Mouse (Mus musculus): ENCODE measurements around the gene Prkcb. TPM values are rescaled to one million over a fixed set of nuclear protein-coding genes. Genes with fewer than 3 reads are reported as not detected.

Prkcb gene
- polyA plus RNA-seq, 1 experiment from 2014 or later, result 139 TPM

GRCm38 (mm10) chr7:122476697-122477096 lies 188.1 kb downstream of the Prkcb start:
- Histone ChIP-seq H3K4me1 (ENCODE audit: control insufficient read depth, insufficient read depth, low read depth, low read length) (peaks cover 12% of the 10 kb centered on the region), H3K27ac (ENCODE audit: low read depth, low read length) (no peak overlapping the region), H3K4me2 (ENCODE audit: low read length) (no peak overlapping the region), H3K4me3 (ENCODE audit: low read length) (no peak overlapping the region), H3K9me3 (ENCODE audit: control insufficient read depth, low read length) (peaks cover 4% of the 10 kb centered on the region), H3K9ac (ENCODE audit: low read depth, low read length) (no peak overlapping the region), H3K36me3 (ENCODE audit: control insufficient read depth, insufficient read depth, low read length) (no peaks in the 10 kb centered on the region), H3K27me3 (replicated peaks; ENCODE audit: control insufficient read depth, insufficient read depth, low read length) (no peaks in the 10 kb centered on the region)
- 54% methylated on average over 6 of the region's 6 CpGs for WGBS
- 0 out of 2 replicates have a peak, but pooled peaks have one; percentile 13 for ATAC-seq

GRCm38 (mm10) chr7:122477118-122477517 lies 188.6 kb downstream of the Prkcb start:
- H3K9me3 ChIP-seq (ENCODE audit: control insufficient read depth, low read length), result peaks cover 4% of the 10 kb centered on the region
- no peaks in the 10 kb centered on the region for H3K36me3 ChIP-seq (ENCODE audit: control insufficient read depth, insufficient read depth, low read length)
- no peak overlapping the region for H3K4me2 ChIP-seq (ENCODE audit: low read length)
- H3K27ac ChIP-seq (ENCODE audit: low read depth, low read length), result 0 out of 2 replicates have a peak overlapping the region, but pooled peaks have one; percentile 12
- H3K4me3 ChIP-seq (ENCODE audit: low read length), result no peak overlapping the region
- peak; percentile 14; the same call in 1 of the 2 replicates for ATAC-seq
- peaks cover 12% of the 10 kb centered on the region for H3K4me1 ChIP-seq (ENCODE audit: control insufficient read depth, insufficient read depth, low read depth, low read length)
- H3K9ac ChIP-seq (ENCODE audit: low read depth, low read length), result no peak overlapping the region
- H3K27me3 ChIP-seq (replicated peaks; ENCODE audit: control insufficient read depth, insufficient read depth, low read length), result no peaks in the 10 kb centered on the region
- 50% methylated on average over 7 of the region's 7 CpGs for WGBS

GRCm38 (mm10) chr7:122477566-122478564 lies 189.3 kb downstream of the Prkcb start:
- no peaks in the 10 kb centered on the region for H3K36me3 ChIP-seq (ENCODE audit: control insufficient read depth, insufficient read depth, low read length)
- H3K9me3 ChIP-seq (ENCODE audit: control insufficient read depth, low read length), result peaks cover 4% of the 10 kb centered on the region
- peak; percentile 60 for ATAC-seq

GRCm38 (mm10) chr7:122483949-122484348 lies 195.4 kb downstream of the Prkcb start:
- no peaks in the 10 kb centered on the region for H3K9me3 ChIP-seq (ENCODE audit: control insufficient read depth, low read length)
- H3K4me3 ChIP-seq (ENCODE audit: low read length), result no peak overlapping the region
- ATAC-seq, result no peak
- WGBS, result 81% methylated on average over 8 of the region's 8 CpGs
- no peaks in the 10 kb centered on the region for H3K27me3 ChIP-seq (replicated peaks; ENCODE audit: control insufficient read depth, insufficient read depth, low read length)
- peaks cover 2% of the 10 kb centered on the region; the same call in 1 of the 2 replicates for H3K4me1 ChIP-seq (ENCODE audit: control insufficient read depth, insufficient read depth, low read depth, low read length)
- H3K27ac ChIP-seq (ENCODE audit: low read depth, low read length), result no peak overlapping the region
- no peak overlapping the region for H3K9ac ChIP-seq (ENCODE audit: low read depth, low read length)
- H3K36me3 ChIP-seq (ENCODE audit: control insufficient read depth, insufficient read depth, low read length), result no peaks in the 10 kb centered on the region
- no peak overlapping the region for H3K4me2 ChIP-seq (ENCODE audit: low read length)

More at GRCm38 (mm10) chr7:122477566-122478564, 189.3 kb downstream of the Prkcb start:
- H3K4me1 ChIP-seq (ENCODE audit: control insufficient read depth, insufficient read depth, low read depth, low read length), result peaks cover 12% of the 10 kb centered on the region
- peak overlapping the region; percentile 32; the same call in 1 of the 2 replicates for H3K9ac ChIP-seq (ENCODE audit: low read depth, low read length)
- peak overlapping the region; percentile 8 for H3K4me2 ChIP-seq (ENCODE audit: low read length)
- 7% methylated on average over 21 of the region's 21 CpGs for WGBS
- H3K27me3 ChIP-seq (replicated peaks; ENCODE audit: control insufficient read depth, insufficient read depth, low read length), result no peaks in the 10 kb centered on the region
- peak overlapping the region; percentile 80 for H3K27ac ChIP-seq (ENCODE audit: low read depth, low read length)
- H3K4me3 ChIP-seq (ENCODE audit: low read length), result no peak overlapping the region

GRCm38 (mm10) chr7:122487929-122488571 lies 199.5 kb downstream of the Prkcb start:
- H3K4me2 ChIP-seq (ENCODE audit: low read length), result peak overlapping the region; percentile 4; the same call in 1 of the 2 replicates
- H3K27me3 ChIP-seq (replicated peaks; ENCODE audit: control insufficient read depth, insufficient read depth, low read length), result no peaks in the 10 kb centered on the region
- H3K4me1 ChIP-seq (ENCODE audit: control insufficient read depth, insufficient read depth, low read depth, low read length), result peaks cover 2% of the 10 kb centered on the region; the same call in 1 of the 2 replicates
- H3K9me3 ChIP-seq (ENCODE audit: control insufficient read depth, low read length), result no peaks in the 10 kb centered on the region
- H3K4me3 ChIP-seq (ENCODE audit: low read length), result no peak overlapping the region
- H3K36me3 ChIP-seq (ENCODE audit: control insufficient read depth, insufficient read depth, low read length), result no peaks in the 10 kb centered on the region
- no peak overlapping the region for H3K27ac ChIP-seq (ENCODE audit: low read depth, low read length)
- 0 out of 2 replicates have a peak, but pooled peaks have one; percentile 17 for ATAC-seq
- WGBS, result 32% methylated on average over 11 of the region's 11 CpGs
- H3K9ac ChIP-seq (ENCODE audit: low read depth, low read length), result no peak overlapping the region

- Histone ChIP-seq H3K4me3 (ENCODE audit: low read length) (no peak overlapping the region), H3K4me1 (ENCODE audit: control insufficient read depth, insufficient read depth, low read depth, low read length) (peaks cover 2% of the 10 kb centered on the region; the same call in 1 of the 2 replicates), H3K4me2 (ENCODE audit: low read length) (no peak overlapping the region), H3K27me3 (replicated peaks; ENCODE audit: control insufficient read depth, insufficient read depth, low read length) (no peaks in the 10 kb centered on the region), H3K27ac (ENCODE audit: low read depth, low read length) (no peak overlapping the region), H3K9ac (ENCODE audit: low read depth, low read length) (no peak overlapping the region), H3K36me3 (ENCODE audit: control insufficient read depth, insufficient read depth, low read length) (no peaks in the 10 kb centered on the region), H3K9me3 (ENCODE audit: control insufficient read depth, low read length) (no peaks in the 10 kb centered on the region)
- 85% methylated on average over 8 of the region's 8 CpGs for WGBS
- ATAC-seq, result no peak
Observed at GRCm38 (mm10) chr7:122492041-122492440, 203.5 kb downstream of the Prkcb start.

- Histone ChIP-seq H3K4me3 (ENCODE audit: low read length) (no peak overlapping the region), H3K27me3 (replicated peaks; ENCODE audit: control insufficient read depth, insufficient read depth, low read length) (no peaks in the 10 kb centered on the region), H3K9me3 (ENCODE audit: control insufficient read depth, low read length) (no peaks in the 10 kb centered on the region), H3K4me1 (ENCODE audit: control insufficient read depth, insufficient read depth, low read depth, low read length) (peaks cover 2% of the 10 kb centered on the region; the same call in 1 of the 2 replicates), H3K4me2 (ENCODE audit: low read length) (no peak overlapping the region), H3K9ac (ENCODE audit: low read depth, low read length) (no peak overlapping the region), H3K27ac (ENCODE audit: low read depth, low read length) (0 out of 2 replicates have a peak overlapping the region, but pooled peaks have one; percentile 29), H3K36me3 (ENCODE audit: control insufficient read depth, insufficient read depth, low read length) (no peaks in the 10 kb centered on the region)
- no peak for ATAC-seq
- 63% methylated on average over 9 of the region's 9 CpGs for WGBS
Observed at GRCm38 (mm10) chr7:122492936-122493335, 204.4 kb downstream of the Prkcb start.

- Histone ChIP-seq H3K27me3 (replicated peaks; ENCODE audit: control insufficient read depth, insufficient read depth, low read length) (no peaks in the 10 kb centered on the region), H3K27ac (ENCODE audit: low read depth, low read length) (no peak overlapping the region), H3K4me1 (ENCODE audit: control insufficient read depth, insufficient read depth, low read depth, low read length) (no peaks in the 10 kb centered on the region), H3K9me3 (ENCODE audit: control insufficient read depth, low read length) (no peaks in the 10 kb centered on the region), H3K4me2 (ENCODE audit: low read length) (no peak overlapping the region), H3K36me3 (ENCODE audit: control insufficient read depth, insufficient read depth, low read length) (no peaks in the 10 kb centered on the region), H3K4me3 (ENCODE audit: low read length) (no peak overlapping the region), H3K9ac (ENCODE audit: low read depth, low read length) (no peak overlapping the region)
- ATAC-seq, result peak; percentile 50; the same call in 1 of the 2 replicates
- WGBS, result 19% methylated on average over 3 of the region's 3 CpGs
Observed at GRCm38 (mm10) chr7:122494088-122494487, 205.5 kb downstream of the Prkcb start.
